Mouse (Mus musculus) kidney, embryonic 16.5 days (tissue): Measurements from ENCODE around the gene Pbp2. TPM values are rescaled to one million over a fixed set of nuclear protein-coding genes. Genes with fewer than 3 reads are reported as not detected.

ENCODE experiments used
- ATAC-seq: fragments of 200-750 bp; cut with Nextera tagmentation; 2 replicates; pipeline ENCODE4 v1.8.0; 2017; ENCODE audit warnings: moderate TSS enrichment; ENCODE audit not compliant: low FRiP score, low TSS enrichment
- H3K27ac ChIP-seq: fragments of 300-500 bp; sonication (generic); 2 replicates; pipeline ENCODE4 v1.5.1; 2014; ENCODE audit warnings: low read length
- H3K27me3 ChIP-seq: fragments of 300-500 bp; sonication (generic); 2 replicates; pipeline ENCODE4 v1.6.1; 2014; ENCODE audit warnings: low read length, control low read depth, mixed read lengths; ENCODE audit not compliant: insufficient read depth
- H3K36me3 ChIP-seq: fragments of 300-500 bp; sonication (generic); 2 replicates; pipeline ENCODE4 v1.6.1; 2014; ENCODE audit warnings: low read length, control low read depth, mixed read lengths; ENCODE audit not compliant: insufficient read depth
- H3K4me1 ChIP-seq: fragments of 300-500 bp; sonication (generic); 2 replicates; pipeline ENCODE4 v1.6.1; 2014; ENCODE audit warnings: low read length, control low read depth, mixed read lengths; ENCODE audit not compliant: insufficient read depth
- H3K4me2 ChIP-seq: fragments of 300-500 bp; sonication (generic); replicated peaks from 2 replicates; pipeline ENCODE4 v1.6.1; 2014; ENCODE audit warnings: low read depth, low read length
- H3K4me3 ChIP-seq: fragments of 300-500 bp; sonication (generic); 2 replicates; pipeline ENCODE4 v1.5.1; 2014; ENCODE audit warnings: mild to moderate bottlenecking, low read length
- H3K9ac ChIP-seq: fragments of 300-500 bp; sonication (generic); replicated peaks from 2 replicates; pipeline ENCODE4 v1.6.1; 2014; ENCODE audit warnings: low read length
- H3K9me3 ChIP-seq: fragments of 300-500 bp; sonication (generic); 2 replicates; pipeline ENCODE4 v1.6.1; 2016; ENCODE audit warnings: low read length, control low read depth
- WGBS: fragments of 180-500 bp; shearing (Covaris S2); extraction: QIAGEN DNeasy Blood & Tissue Kit; methylation state at CpG from one replicate; pipeline ENCODE4 v1.1.7; 2014; 5-methylcytosine and 5-hydroxymethylcytosine counted together
- polyA plus RNA-seq: library from polyadenylated mRNA; unstranded; fragments of >200 nt; fragmentation: Nextera tagmentation; extraction: Ambion mirVana; gene quantifications from 2 replicates; pipeline ENCODE4 v1.2.1, GENCODE M21; 2015

Gene Pbp2
- polyA plus RNA-seq, 1 experiment from 2014 or later = 0.29 TPM

DNA sequence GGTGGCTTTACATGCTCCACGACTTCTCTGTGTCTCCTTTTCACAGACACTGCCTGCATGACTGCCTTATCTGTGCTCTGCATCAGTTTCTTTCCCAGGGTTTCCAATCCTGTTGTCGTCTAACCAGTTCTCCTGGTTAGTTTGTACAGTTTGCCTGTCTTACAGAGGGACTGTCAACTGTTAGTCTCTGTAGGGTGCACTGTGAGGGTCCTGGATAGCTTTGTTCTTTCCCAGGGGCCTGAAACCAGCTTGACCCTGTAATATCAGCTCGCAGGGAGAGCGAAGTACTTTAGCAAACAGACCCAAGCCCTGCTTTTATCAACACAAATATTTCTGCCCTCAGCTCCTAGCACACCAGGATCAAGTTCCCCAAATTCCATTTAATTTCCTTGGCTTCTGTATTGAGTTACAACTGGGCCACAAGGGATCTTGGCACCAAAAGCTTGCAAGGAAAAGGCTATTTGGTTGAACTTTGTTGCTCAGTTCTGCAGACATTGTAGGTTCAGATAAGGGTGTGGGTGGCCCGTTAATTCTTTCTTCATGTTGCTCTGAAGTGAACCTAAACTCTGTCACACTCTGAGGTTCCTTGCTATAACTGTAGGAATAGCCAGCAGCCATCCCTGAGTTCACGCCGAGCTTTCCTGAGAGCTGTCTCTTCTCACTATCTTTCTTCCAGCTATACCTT lies 5.5 kb downstream of the Pbp2 start:
- WGBS = 39% methylated on average over 7 of the region's 7 CpGs

DNA sequence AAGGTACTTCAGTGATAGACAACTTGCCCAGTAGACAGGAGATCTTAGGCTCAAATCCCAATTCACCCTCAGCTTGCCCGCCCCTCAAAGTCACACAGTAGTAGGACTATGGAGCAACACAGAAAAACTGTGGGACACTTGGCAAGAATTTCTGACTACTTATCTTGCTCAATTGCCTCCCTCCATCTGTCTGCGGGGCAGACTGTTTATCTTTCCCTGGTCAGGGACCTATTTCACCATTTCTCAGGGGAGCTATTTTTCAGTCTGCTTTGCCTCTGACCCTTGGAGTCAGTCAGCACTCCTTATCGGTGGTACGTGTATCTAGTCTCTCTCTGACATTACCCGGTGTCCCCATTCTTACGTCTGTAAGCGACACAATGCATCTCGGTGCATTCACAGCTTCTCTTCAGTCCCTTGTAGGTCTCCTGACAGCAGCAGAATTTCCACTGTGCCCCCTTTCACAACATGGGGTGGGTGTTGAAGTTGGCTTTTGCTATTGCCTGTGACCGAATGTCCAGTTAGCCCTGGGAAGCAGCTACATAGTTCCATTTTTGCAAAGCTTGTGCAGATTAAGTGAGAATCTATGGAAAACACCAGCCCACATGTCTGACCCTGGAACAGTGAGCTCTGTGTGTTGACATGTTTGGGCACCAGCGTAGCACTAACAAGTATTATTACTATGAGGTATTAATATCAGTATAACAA lies 7.6 kb downstream of the Pbp2 start:
- Histone ChIP-seq H3K9me3 (no peaks in the 10 kb centered on the region), H3K27ac (no peak overlapping the region), H3K4me3 (no peak overlapping the region), H3K36me3 (no peaks in the 10 kb centered on the region), H3K4me1 (peaks cover 13% of the 10 kb centered on the region), H3K4me2 (no peak overlapping the region), H3K9ac (no peak overlapping the region), H3K27me3 (no peaks in the 10 kb centered on the region)
- no peak for ATAC-seq
- 70% methylated on average over 10 of the region's 10 CpGs for WGBS

More for the DNA sequence above, 5.5 kb downstream of the Pbp2 start:
- peak overlapping the region; percentile 84 for H3K27ac ChIP-seq
- no peaks in the 10 kb centered on the region for H3K36me3 ChIP-seq
- H3K4me3 ChIP-seq = no peak overlapping the region
- peaks cover 13% of the 10 kb centered on the region for H3K4me1 ChIP-seq
- H3K9ac ChIP-seq = no peak overlapping the region
- H3K4me2 ChIP-seq = no peak overlapping the region
- ATAC-seq = peak; percentile 85
- H3K9me3 ChIP-seq = peaks cover 8% of the 10 kb centered on the region; the same call in 1 of the 2 replicates
- H3K27me3 ChIP-seq = no peaks in the 10 kb centered on the region

DNA sequence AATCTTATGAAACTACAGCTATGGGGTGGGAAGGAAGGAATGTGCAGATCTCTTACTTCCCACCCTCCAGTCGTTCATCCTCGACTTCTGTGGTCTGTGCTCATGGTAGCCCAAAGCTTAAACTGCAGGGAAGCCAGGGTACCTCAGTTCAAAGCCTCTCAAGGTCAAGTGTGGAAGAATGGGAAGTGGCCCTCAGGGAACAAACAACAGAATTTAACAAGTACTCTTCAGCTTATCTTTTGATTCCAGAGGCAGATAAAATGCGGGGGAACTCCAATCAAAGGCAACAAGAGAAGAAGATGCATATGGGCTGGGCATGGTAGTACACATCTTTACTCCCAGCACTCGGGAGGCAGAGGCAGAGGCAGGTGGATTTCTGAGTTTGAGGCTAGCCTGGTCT lies 9.7 kb downstream of the Pbp2 start:
- H3K27ac ChIP-seq = no peak overlapping the region
- no peaks in the 10 kb centered on the region for H3K9me3 ChIP-seq
- no peak overlapping the region for H3K4me3 ChIP-seq
- ATAC-seq = no peak
- no peak overlapping the region for H3K9ac ChIP-seq
- 82% methylated on average over 4 of the region's 4 CpGs for WGBS
- no peaks in the 10 kb centered on the region for H3K36me3 ChIP-seq
- peaks cover 17% of the 10 kb centered on the region for H3K4me1 ChIP-seq
- H3K4me2 ChIP-seq = no peak overlapping the region
- H3K27me3 ChIP-seq = no peaks in the 10 kb centered on the region

DNA sequence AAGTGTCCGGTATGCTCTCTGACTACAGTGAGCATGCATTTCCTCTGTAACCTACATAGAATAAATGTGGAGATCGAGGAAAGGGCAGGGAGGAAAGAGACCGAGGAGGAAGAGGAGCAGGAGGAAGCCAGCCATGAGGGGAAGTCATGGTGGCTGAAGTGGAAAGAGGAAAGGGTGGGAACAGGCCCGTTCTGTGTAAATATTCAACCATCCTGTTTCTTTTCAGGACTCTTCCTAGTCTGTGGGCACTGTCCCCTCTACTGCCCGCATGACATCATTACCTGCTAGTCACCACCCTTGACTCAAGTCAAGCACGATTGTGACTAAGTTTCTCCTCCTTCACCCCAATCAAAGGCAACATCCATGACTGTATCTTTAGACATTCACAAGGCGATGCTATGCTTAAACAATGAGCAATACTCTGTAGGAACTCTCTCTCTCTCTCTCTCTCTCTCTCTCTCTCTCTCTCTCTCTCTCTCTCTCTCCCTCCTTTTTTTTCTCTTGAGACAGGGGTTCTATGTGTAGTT lies 11.1 kb downstream of the Pbp2 start:
- Histone ChIP-seq H3K9ac (no peak overlapping the region), H3K4me2 (no peak overlapping the region), H3K9me3 (no peaks in the 10 kb centered on the region), H3K27me3 (no peaks in the 10 kb centered on the region), H3K36me3 (no peaks in the 10 kb centered on the region), H3K27ac (no peak overlapping the region), H3K4me1 (peaks cover 11% of the 10 kb centered on the region; the same call in 1 of the 2 replicates), H3K4me3 (no peak overlapping the region)
- ATAC-seq = no peak
- 78% methylated on average over 7 of the region's 7 CpGs for WGBS

DNA sequence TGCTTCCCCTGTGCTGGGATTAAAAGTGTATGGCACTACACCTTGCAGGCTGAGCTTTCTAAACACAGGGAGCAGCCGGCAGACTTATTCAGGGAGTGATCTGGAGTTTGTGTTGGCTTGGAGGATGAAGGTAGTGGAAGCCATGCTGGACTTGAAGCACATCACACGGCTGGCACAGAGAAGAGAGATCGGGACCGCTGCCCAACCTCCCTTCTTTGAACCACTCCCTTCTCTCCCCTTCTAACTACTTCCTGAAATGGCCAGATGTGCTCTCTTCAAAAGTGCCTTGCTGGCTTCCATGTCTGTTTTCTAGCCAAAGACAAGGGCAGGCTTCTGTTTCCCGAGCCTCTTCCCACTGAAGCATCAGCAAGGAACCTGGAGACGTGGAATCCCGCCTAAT lies 12.6 kb downstream of the Pbp2 start:
- 89% methylated on average over 7 of the region's 7 CpGs for WGBS
- no peak overlapping the region for H3K4me2 ChIP-seq
- no peaks in the 10 kb centered on the region for H3K27me3 ChIP-seq
- ATAC-seq = no peak
- H3K36me3 ChIP-seq = no peaks in the 10 kb centered on the region
- H3K27ac ChIP-seq = no peak overlapping the region
- no peak overlapping the region for H3K4me3 ChIP-seq
- H3K4me1 ChIP-seq = peaks cover 8% of the 10 kb centered on the region; the same call in 1 of the 2 replicates
- no peak overlapping the region for H3K9ac ChIP-seq
- no peaks in the 10 kb centered on the region for H3K9me3 ChIP-seq

DNA sequence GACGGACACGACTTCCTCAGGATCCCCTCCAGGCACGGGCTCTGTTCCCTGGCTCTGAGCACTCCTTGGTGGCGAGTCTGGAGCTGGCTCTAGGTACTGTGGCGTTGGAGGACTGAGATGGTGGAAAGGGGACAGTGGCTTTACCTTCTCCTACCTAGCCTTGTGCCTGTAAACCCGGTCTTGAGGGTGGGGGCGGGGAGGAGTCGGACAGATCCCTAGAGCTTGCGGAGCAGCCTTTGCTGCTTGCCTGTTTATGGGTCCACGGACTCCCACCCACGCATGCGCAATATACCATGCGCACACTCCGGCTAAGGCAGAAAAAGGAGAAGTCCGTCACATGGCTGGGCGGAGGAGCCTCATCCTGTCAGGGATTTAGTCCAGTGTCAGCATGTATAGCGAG lies 13.9 kb downstream of the Pbp2 start:
- Histone ChIP-seq H3K9me3 (no peaks in the 10 kb centered on the region), H3K4me3 (no peak overlapping the region), H3K9ac (0 out of 2 replicates have a peak overlapping the region, but pooled peaks have one; percentile 9), H3K27me3 (no peaks in the 10 kb centered on the region), H3K4me1 (peaks cover 8% of the 10 kb centered on the region; the same call in 1 of the 2 replicates), H3K4me2 (no peak overlapping the region), H3K36me3 (no peaks in the 10 kb centered on the region), H3K27ac (0 out of 2 replicates have a peak overlapping the region, but pooled peaks have one; percentile 2)
- ATAC-seq = 0 out of 2 replicates have a peak, but pooled peaks have one; percentile 42
- 61% methylated on average over 17 of the region's 17 CpGs for WGBS

DNA sequence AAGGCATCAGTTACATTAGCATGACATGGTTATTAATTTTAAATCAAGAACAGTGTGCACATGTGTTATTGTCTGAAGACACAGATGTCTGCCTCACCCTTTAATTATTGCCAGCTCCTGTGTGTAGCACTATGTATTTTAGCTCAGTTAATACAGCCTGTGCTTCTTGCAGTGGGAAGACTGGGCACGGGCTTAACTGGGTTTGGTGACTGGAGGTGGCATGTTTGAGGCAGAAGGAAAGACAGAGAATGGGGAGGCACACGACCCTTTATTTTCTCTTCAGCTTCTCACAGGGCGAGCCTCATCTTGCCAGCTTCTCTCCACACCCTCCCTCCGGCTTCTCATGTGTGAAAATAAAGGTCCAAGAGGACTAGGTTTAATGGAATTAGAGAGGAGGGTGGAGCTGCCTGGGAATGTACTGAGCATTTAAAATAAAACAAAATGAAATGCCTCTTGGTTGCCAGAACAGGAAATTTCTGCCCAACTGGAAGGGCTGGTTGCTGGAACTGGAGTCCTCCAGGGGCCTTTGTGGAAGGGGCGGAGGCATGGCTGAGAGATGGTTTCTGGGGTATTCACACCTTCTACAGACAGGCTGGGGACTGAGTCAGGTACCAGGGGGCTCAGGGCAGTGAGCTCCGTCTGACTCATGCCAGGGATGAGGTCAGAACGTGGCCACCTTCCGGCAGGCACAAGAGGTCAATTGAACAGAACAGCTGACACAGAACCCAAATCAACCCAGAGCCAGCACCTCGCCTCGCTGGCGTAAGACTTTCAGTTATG lies 14.9 kb downstream of the Pbp2 start:
- H3K4me3 ChIP-seq = no peak overlapping the region
- 0 out of 2 replicates have a peak overlapping the region, but pooled peaks have one; percentile 21 for H3K27ac ChIP-seq
- 65% methylated on average over 11 of the region's 11 CpGs for WGBS
- H3K4me2 ChIP-seq = no peak overlapping the region
- no peaks in the 10 kb centered on the region for H3K36me3 ChIP-seq
- H3K4me1 ChIP-seq = peaks cover 8% of the 10 kb centered on the region; the same call in 1 of the 2 replicates
- no peak overlapping the region for H3K9ac ChIP-seq
- H3K27me3 ChIP-seq = no peaks in the 10 kb centered on the region
- ATAC-seq = no peak; the same call in 1 of the 2 replicates
- H3K9me3 ChIP-seq = no peaks in the 10 kb centered on the region

DNA sequence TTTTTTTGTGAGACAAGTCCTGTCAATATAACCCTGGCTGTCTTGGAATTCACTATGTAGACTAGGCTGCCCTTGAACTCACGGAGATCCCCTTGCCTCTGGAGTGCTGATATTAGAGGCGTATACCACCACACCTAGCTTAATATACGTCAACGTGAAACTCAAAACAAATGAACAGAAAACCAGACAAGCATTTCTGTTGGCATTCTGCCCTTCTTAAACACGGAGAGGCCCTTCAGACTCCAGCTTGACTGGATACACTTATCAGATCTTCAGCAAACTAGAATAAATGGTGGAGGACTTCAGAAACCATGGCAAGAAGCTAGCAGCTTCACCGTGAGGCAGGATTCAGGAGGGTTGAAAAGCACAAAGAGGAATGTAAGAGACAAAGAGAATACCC lies 16.1 kb downstream of the Pbp2 start:
- H3K9ac ChIP-seq = no peak overlapping the region
- no peak for ATAC-seq
- no peak overlapping the region for H3K4me2 ChIP-seq
- H3K27me3 ChIP-seq = no peaks in the 10 kb centered on the region
- H3K4me1 ChIP-seq = peaks cover 8% of the 10 kb centered on the region; the same call in 1 of the 2 replicates
- 73% methylated on average over 6 of the region's 6 CpGs for WGBS
- H3K27ac ChIP-seq = no peak overlapping the region
- H3K4me3 ChIP-seq = no peak overlapping the region
- H3K36me3 ChIP-seq = no peaks in the 10 kb centered on the region
- no peaks in the 10 kb centered on the region for H3K9me3 ChIP-seq

DNA sequence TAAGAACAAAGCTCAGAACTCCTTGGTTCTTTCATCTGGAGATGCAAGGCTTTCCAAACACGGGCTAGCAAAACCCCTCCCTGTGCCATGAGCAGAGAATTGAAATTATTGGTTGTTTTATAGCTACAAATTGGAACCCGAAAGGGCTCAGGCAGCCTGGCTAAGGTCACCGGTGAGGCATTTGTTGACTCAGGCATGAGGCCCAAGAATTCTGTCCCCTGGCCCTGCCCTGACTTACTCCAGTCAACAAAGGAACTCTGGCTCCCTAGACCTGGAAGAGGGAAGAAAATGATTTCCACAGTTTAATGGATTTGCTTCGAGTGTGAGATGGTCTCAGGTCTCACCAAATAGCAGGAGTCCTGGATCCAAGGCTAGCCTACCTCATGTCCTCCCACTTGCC lies 17.8 kb downstream of the Pbp2 start:
- no peak for ATAC-seq
- Histone ChIP-seq H3K36me3 (no peaks in the 10 kb centered on the region), H3K9me3 (no peaks in the 10 kb centered on the region), H3K4me1 (peaks cover 8% of the 10 kb centered on the region; the same call in 1 of the 2 replicates), H3K27ac (no peak overlapping the region), H3K4me3 (no peak overlapping the region), H3K27me3 (no peaks in the 10 kb centered on the region), H3K4me2 (no peak overlapping the region), H3K9ac (no peak overlapping the region)
- 59% methylated on average over 4 of the region's 4 CpGs for WGBS
